Mouse (Mus musculus): ENCODE measurements around the gene Tomm34.

DNA sequence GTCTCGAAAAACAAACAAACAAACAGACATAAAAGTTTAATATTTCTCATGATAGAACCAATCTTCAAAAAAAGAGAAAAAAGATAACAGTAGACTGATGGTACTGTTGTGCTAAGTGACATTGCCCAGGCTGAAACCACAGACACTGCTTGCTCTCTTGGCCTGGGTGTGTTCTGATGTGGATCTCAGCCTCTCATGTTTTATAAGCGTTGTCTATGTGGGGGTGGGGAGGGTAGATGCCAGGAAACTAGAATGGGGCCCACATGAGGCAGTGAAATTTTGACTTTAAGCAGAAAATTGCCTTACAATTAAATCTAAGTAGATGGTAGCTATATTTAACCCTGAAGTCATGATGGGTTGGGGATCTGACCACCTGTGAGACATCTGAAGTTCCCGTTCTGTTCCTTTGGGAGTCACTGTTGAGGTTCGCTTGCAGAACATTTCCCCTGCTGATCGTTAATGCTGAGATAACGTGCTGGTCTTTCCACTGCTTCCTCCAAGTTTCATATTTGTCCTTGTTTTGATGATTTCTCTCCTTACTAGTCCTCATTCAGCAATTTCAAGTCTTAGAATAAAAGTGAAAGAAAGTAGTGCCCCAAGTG is 16.5 kb upstream of the Tomm34 start:
- TF ChIP-seq POLR2A (IDR thresholded peaks at IDR 0.05; ENCODE audit: low read depth, low read length) (no peak), CTCF (conservative IDR thresholded peaks at IDR 0.05; ENCODE audit: insufficient read depth, insufficient read length, low read depth, low read length) (no peak)

All from kidney, adult 2 months (tissue).